Mouse (Mus musculus): ENCODE results near the gene Taar7a.

DNA sequence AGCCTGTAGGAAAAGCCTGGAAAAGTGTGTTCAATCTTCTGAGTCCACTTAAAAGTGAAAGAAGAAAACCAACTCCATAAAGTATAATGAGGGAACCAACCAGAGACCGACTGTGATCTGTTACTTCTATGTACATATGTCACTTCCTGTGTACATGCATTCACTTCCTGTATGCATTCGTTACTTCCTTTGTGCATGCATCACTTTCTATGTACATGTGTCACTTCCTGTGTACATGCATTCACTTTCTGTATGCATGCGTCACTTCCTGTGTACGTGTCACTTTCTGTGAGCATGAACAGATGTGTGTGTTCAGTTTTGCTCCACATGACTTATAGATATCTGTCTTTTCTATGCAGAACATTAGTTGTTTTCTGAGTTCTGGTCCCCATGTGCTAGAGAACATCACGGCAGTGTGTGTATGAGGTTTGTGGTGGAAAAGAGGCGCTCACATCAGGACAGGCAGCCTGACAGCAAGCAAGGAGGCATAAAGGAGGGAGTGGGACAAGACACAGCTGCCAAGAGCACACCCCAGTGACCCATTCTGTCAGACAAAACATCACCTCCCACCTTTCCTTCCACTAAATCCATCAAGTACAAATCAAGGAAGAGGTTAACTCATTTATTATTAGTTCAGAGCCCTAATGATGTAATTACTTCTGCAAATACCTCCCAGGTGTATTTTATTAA lies 28.2 kb downstream of the Taar7a start:
- TF ChIP-seq GATA1 (IDR thresholded peaks at IDR 0.05; ENCODE audit: low read length) (no peak), TAL1 (IDR thresholded peaks at IDR 0.05; ENCODE audit: low read length) (no peak)
